Mouse (Mus musculus) heart, postnatal 0 days (tissue): ENCODE measurements around the gene Sept12.

ENCODE experiments used
- CTCF ChIP-seq: IDR thresholded peaks from 2 replicates; pipeline ENCODE4 v1.5.1; 2016; ENCODE audit warnings: antibody characterized with exemption, control low read depth, low read depth
- EP300 ChIP-seq: IDR thresholded peaks from 2 replicates; pipeline ENCODE4 v1.6.1; 2016; ENCODE audit warnings: antibody characterized with exemption, low read depth

GRCm38 (mm10) chr16:4960260-4960659, 37.4 kb downstream of the Sept12 start:
- no peak for TF ChIP-seq CTCF
- no peak for TF ChIP-seq EP300
